Mouse (Mus musculus): ENCODE results near the gene Ppp1r35. TPM values are rescaled to one million over a fixed set of nuclear protein-coding genes. Genes with fewer than 3 reads are reported as not detected.

The Ppp1r35 gene
- total and polyA plus RNA-seq, 2 experiments from 2014 or later = 28.8 to 41.8 TPM

- no peaks in the 10 kb centered on the region for H3K27me3 ChIP-seq (ENCODE audit: insufficient read depth, low read length)
- no peak for ATAC-seq
- no peak overlapping the region for H3K27ac ChIP-seq (ENCODE audit: low read depth, low read length)
- H3K9me3 ChIP-seq (ENCODE audit: low read length) = no peaks in the 10 kb centered on the region
- no peak overlapping the region for H3K9ac ChIP-seq
- no peak overlapping the region for H3K4me2 ChIP-seq (ENCODE audit: low read depth)
- no peaks in the 10 kb centered on the region for H3K4me1 ChIP-seq (ENCODE audit: insufficient read depth)
- H3K4me3 ChIP-seq (ENCODE audit: low read depth, low read length) = no peak overlapping the region
- WGBS = 90% methylated on average over 5 of the region's 5 CpGs
- no peak for DNase-seq
- no peaks in the 10 kb centered on the region for H3K36me3 ChIP-seq (ENCODE audit: insufficient read depth)
- TF ChIP-seq CTCF (IDR thresholded peaks at IDR 0.05; ENCODE audit: low read depth) = no peak
Measured at GRCm38 (mm10) chr5:137808316-137808715, 29.7 kb downstream of the Ppp1r35 start.

- no peak overlapping the region for H3K4me2 ChIP-seq (ENCODE audit: low read depth)
- no peak overlapping the region for H3K4me3 ChIP-seq (ENCODE audit: low read depth, low read length)
- H3K4me1 ChIP-seq (ENCODE audit: insufficient read depth) = no peaks in the 10 kb centered on the region
- no peak overlapping the region for H3K9ac ChIP-seq
- H3K36me3 ChIP-seq (ENCODE audit: insufficient read depth) = no peaks in the 10 kb centered on the region
- ATAC-seq (no peak), DNase-seq (no peak)
- WGBS = 72% methylated on average over 4 of the region's 4 CpGs
- no peak overlapping the region for H3K27ac ChIP-seq (ENCODE audit: low read depth, low read length)
- no peaks in the 10 kb centered on the region for H3K27me3 ChIP-seq (ENCODE audit: insufficient read depth, low read length)
- no peaks in the 10 kb centered on the region for H3K9me3 ChIP-seq (ENCODE audit: low read length)
- TF ChIP-seq CTCF (IDR thresholded peaks at IDR 0.05; ENCODE audit: low read depth) = no peak
Measured at GRCm38 (mm10) chr5:137817466-137818222, 39.0 kb downstream of the Ppp1r35 start.

GRCm38 (mm10) chr5:137822126-137822525, 43.5 kb downstream of the Ppp1r35 start:
- no peaks in the 10 kb centered on the region for H3K36me3 ChIP-seq (ENCODE audit: insufficient read depth)
- H3K27ac ChIP-seq (ENCODE audit: low read depth, low read length) = no peak overlapping the region
- no peaks in the 10 kb centered on the region for H3K4me1 ChIP-seq (ENCODE audit: insufficient read depth)
- no peak overlapping the region for H3K4me3 ChIP-seq (ENCODE audit: low read depth, low read length)
- no peak overlapping the region for H3K9ac ChIP-seq
- H3K9me3 ChIP-seq (ENCODE audit: low read length) = no peaks in the 10 kb centered on the region
- WGBS = 64% methylated on average over 4 of the region's 4 CpGs
- DNase-seq (no peak), ATAC-seq (no peak)
- H3K27me3 ChIP-seq (ENCODE audit: insufficient read depth, low read length) = no peaks in the 10 kb centered on the region
- H3K4me2 ChIP-seq (ENCODE audit: low read depth) = no peak overlapping the region
- no peak for TF ChIP-seq CTCF (IDR thresholded peaks at IDR 0.05; ENCODE audit: low read depth)

- DNase-seq = no peak
- Histone ChIP-seq H3K4me3 (ENCODE audit: low read depth, low read length) (no peak overlapping the region), H3K27me3 (ENCODE audit: insufficient read depth, low read length) (no peaks in the 10 kb centered on the region), H3K27ac (ENCODE audit: low read depth, low read length) (no peak overlapping the region), H3K36me3 (ENCODE audit: insufficient read depth) (no peaks in the 10 kb centered on the region), H3K9me3 (ENCODE audit: low read length) (no peaks in the 10 kb centered on the region), H3K4me2 (ENCODE audit: low read depth) (no peak overlapping the region), H3K4me1 (ENCODE audit: insufficient read depth) (no peaks in the 10 kb centered on the region), H3K9ac (no peak overlapping the region)
- ATAC-seq = no peak
- TF ChIP-seq CTCF (IDR thresholded peaks at IDR 0.05; ENCODE audit: low read depth) = no peak
- 86% methylated on average over 1 of the region's 1 CpGs for whole genome bisulfite sequencing
Measured at GRCm38 (mm10) chr5:137822602-137823001, 44.0 kb downstream of the Ppp1r35 start.

GRCm38 (mm10) chr5:137823455-137824045, 44.9 kb downstream of the Ppp1r35 start:
- ATAC-seq (no peak), DNase-seq (no peak)
- Histone ChIP-seq H3K27me3 (ENCODE audit: insufficient read depth, low read length) (no peaks in the 10 kb centered on the region), H3K4me1 (ENCODE audit: insufficient read depth) (no peaks in the 10 kb centered on the region), H3K4me2 (ENCODE audit: low read depth) (no peak overlapping the region), H3K36me3 (ENCODE audit: insufficient read depth) (no peaks in the 10 kb centered on the region), H3K27ac (ENCODE audit: low read depth, low read length) (no peak overlapping the region), H3K4me3 (ENCODE audit: low read depth, low read length) (no peak overlapping the region), H3K9ac (no peak overlapping the region), H3K9me3 (ENCODE audit: low read length) (no peaks in the 10 kb centered on the region)
- no peak for TF ChIP-seq CTCF (IDR thresholded peaks at IDR 0.05; ENCODE audit: low read depth)
- 91% methylated on average over 6 of the region's 6 CpGs for whole genome bisulfite sequencing

GRCm38 (mm10) chr5:137825030-137825429, 46.4 kb downstream of the Ppp1r35 start:
- H3K4me1 ChIP-seq (ENCODE audit: insufficient read depth) = no peaks in the 10 kb centered on the region
- DNase-seq = no peak

GRCm38 (mm10) chr5:137825971-137826370, 47.3 kb downstream of the Ppp1r35 start:
- DNase-seq = no peak
- Histone ChIP-seq H3K9me3 (ENCODE audit: low read length) (no peaks in the 10 kb centered on the region), H3K4me3 (ENCODE audit: low read depth, low read length) (no peak overlapping the region), H3K4me2 (ENCODE audit: low read depth) (no peak overlapping the region), H3K4me1 (ENCODE audit: insufficient read depth) (no peaks in the 10 kb centered on the region), H3K27ac (ENCODE audit: low read depth, low read length) (no peak overlapping the region), H3K27me3 (ENCODE audit: insufficient read depth, low read length) (no peaks in the 10 kb centered on the region), H3K36me3 (ENCODE audit: insufficient read depth) (no peaks in the 10 kb centered on the region), H3K9ac (no peak overlapping the region)
- WGBS = 72% methylated on average over 2 of the region's 2 CpGs
- no peak for TF ChIP-seq CTCF (IDR thresholded peaks at IDR 0.05; ENCODE audit: low read depth)
- ATAC-seq = no peak

More at GRCm38 (mm10) chr5:137825030-137825429, 46.4 kb downstream of the Ppp1r35 start:
- Histone ChIP-seq H3K27me3 (ENCODE audit: insufficient read depth, low read length) (no peaks in the 10 kb centered on the region), H3K4me3 (ENCODE audit: low read depth, low read length) (no peak overlapping the region), H3K9me3 (ENCODE audit: low read length) (no peaks in the 10 kb centered on the region), H3K27ac (ENCODE audit: low read depth, low read length) (no peak overlapping the region), H3K4me2 (ENCODE audit: low read depth) (no peak overlapping the region), H3K36me3 (ENCODE audit: insufficient read depth) (no peaks in the 10 kb centered on the region), H3K9ac (no peak overlapping the region)
- 92% methylated on average over 3 of the region's 3 CpGs for WGBS
- TF ChIP-seq CTCF (IDR thresholded peaks at IDR 0.05; ENCODE audit: low read depth) = no peak
- ATAC-seq = no peak
